Mouse (Mus musculus) ES-E14 (cell line): ENCODE data around the gene Macrod1. TPM values are rescaled to one million over a fixed set of nuclear protein-coding genes. Genes with fewer than 3 reads are reported as not detected.

Experiments
- DNase-seq: peaks from one replicate; pipeline ENCODE4 v3.0.0-alpha.2; 2013; ENCODE audit warnings: low read depth, low spot score
- H3K27ac ChIP-seq: 2 replicates; pipeline ENCODE4 v1.5.1; 2012; ENCODE audit warnings: low read depth, mild to moderate bottlenecking, low read length, moderate library complexity, mixed read lengths; ENCODE audit not compliant: poor library complexity, insufficient read depth, severe bottlenecking
- H3K36me3 ChIP-seq: 2 replicates; pipeline ENCODE4 v1.6.1; 2012; ENCODE audit warnings: mild to moderate bottlenecking, low read length, moderate library complexity, mixed read lengths; ENCODE audit not compliant: control insufficient read depth, poor library complexity, insufficient read depth, severe bottlenecking
- H3K4me1 ChIP-seq, 2 experiments: fragments of 150-350 bp in 1 of 2; sonication (generic) in 1 of 2; 2 replicates each; pipeline ENCODE4 v1.6.1; 2012; ENCODE audit warnings: low read length in 2 of 2, mild to moderate bottlenecking in 1 of 2, mixed read lengths in 1 of 2; ENCODE audit not compliant: control insufficient read depth in 2 of 2, insufficient read depth in 2 of 2, poor library complexity in 1 of 2
- H3K4me3 ChIP-seq, 2 experiments: fragments of 150-350 bp in 1 of 2; sonication (generic) in 1 of 2; 2 replicates each; pipeline ENCODE4 v1.5.1; 2012; ENCODE audit warnings: low read length in 2 of 2, low read depth in 1 of 2, mild to moderate bottlenecking in 1 of 2, mixed read lengths in 1 of 2; ENCODE audit not compliant: insufficient read depth in 1 of 2, poor library complexity in 1 of 2, severe bottlenecking in 1 of 2
- H3K9ac ChIP-seq: 2 replicates; pipeline ENCODE4 v1.6.1; 2012; ENCODE audit warnings: low read depth, mild to moderate bottlenecking, low read length, mixed read lengths; ENCODE audit not compliant: poor library complexity, insufficient read depth, severe bottlenecking
- H3K9me3 ChIP-seq: fragments of 150-350 bp; sonication (generic); 2 replicates; pipeline ENCODE4 v1.6.1; 2012; ENCODE audit warnings: low read depth, mild to moderate bottlenecking, low read length; ENCODE audit not compliant: control insufficient read depth, insufficient read depth
- CHD2 ChIP-seq: IDR thresholded peaks from 2 replicates; pipeline ENCODE4 v1.6.1; 2014; ENCODE audit warnings: mild to moderate bottlenecking, low read depth, low read length, inconsistent platforms
- HCFC1 ChIP-seq: IDR thresholded peaks from 2 replicates; pipeline ENCODE4 v1.6.1; 2012; ENCODE audit warnings: low read length, inconsistent platforms, borderline replicate concordance; ENCODE audit not compliant: insufficient read depth
- MAFK ChIP-seq: IDR thresholded peaks from 2 replicates; pipeline ENCODE4 v1.6.1; 2014; ENCODE audit warnings: mild to moderate bottlenecking, low read depth, low read length, inconsistent platforms; ENCODE audit not compliant: insufficient read depth
- ZC3H11A ChIP-seq: IDR thresholded peaks from 2 replicates; pipeline ENCODE4 v1.6.1; 2012; ENCODE audit warnings: low read depth, mild to moderate bottlenecking, inconsistent platforms, low read length, borderline replicate concordance
- ZNF384 ChIP-seq: IDR thresholded peaks from 2 replicates; pipeline ENCODE4 v1.6.1; 2012; ENCODE audit warnings: low read depth, low read length, inconsistent platforms
- in situ Hi-C, 2 experiments: fragments of 600-800 bp; cut with MboI; formaldehyde crosslinking; loops; one replicate each; pipeline ENCODE4 v1.15.1; 2025; ENCODE audit warnings: low sequenced_read_pairs in 2 of 2, inconsistent platforms in 1 of 2; ENCODE audit not compliant: unreplicated experiment in 2 of 2
- total RNA-seq: library from RNA; depleted of rRNA; stranded (reverse); fragments of 300-350 nt; gene quantifications from 2 replicates; pipeline ENCODE4 v1.2.3, GENCODE M21; 2012

Gene Macrod1
- total RNA-seq, 1 experiment, result 1.4 TPM

GRCm38 (mm10) chr19:7134631-7135091 is 78.1 kb downstream of the Macrod1 start:
- no peak overlapping the region for H3K9ac ChIP-seq
- in situ Hi-C loops, result no loop called here
- no peaks in the 10 kb centered on the region for H3K9me3 ChIP-seq
- peaks cover 0 to 28% of the 10 kb centered on the region in 2 experiments; a peak in 3 of 4 replicates for H3K4me1 ChIP-seq
- H3K36me3 ChIP-seq, result no peaks in the 10 kb centered on the region
- no peak overlapping the region for H3K4me3 ChIP-seq
- no peak for TF ChIP-seq HCFC1
- no peak for TF ChIP-seq CHD2
- TF ChIP-seq ZNF384, result no peak
- TF ChIP-seq MAFK, result no peak
- TF ChIP-seq ZC3H11A, result no peak
- H3K27ac ChIP-seq, result no peak overlapping the region
- no peak for DNase-seq

- TF ChIP-seq ZC3H11A (no peak), MAFK (no peak), HCFC1 (no peak), CHD2 (no peak), ZNF384 (no peak)
- H3K4me3 ChIP-seq, result no peak overlapping the region
- H3K27ac ChIP-seq, result no peak overlapping the region
- H3K36me3 ChIP-seq, result no peaks in the 10 kb centered on the region
- in situ Hi-C loops, result no loop called here
- no peak overlapping the region for H3K9ac ChIP-seq
- peaks cover 0 to 28% of the 10 kb centered on the region in 2 experiments; a peak in 3 of 4 replicates for H3K4me1 ChIP-seq
- H3K9me3 ChIP-seq, result no peaks in the 10 kb centered on the region
- DNase-seq, result no peak
Measured at GRCm38 (mm10) chr19:7135525-7135924, 78.9 kb downstream of the Macrod1 start.

- Histone ChIP-seq H3K36me3 (no peaks in the 10 kb centered on the region), H3K9me3 (no peaks in the 10 kb centered on the region), H3K4me1 (peaks cover 0 to 28% of the 10 kb centered on the region in 2 experiments; a peak in 3 of 4 replicates), H3K4me3 (no peak overlapping the region), H3K27ac (no peak overlapping the region), H3K9ac (no peak overlapping the region)
- in situ Hi-C loops, result no loop called here
- no peak for TF ChIP-seq ZC3H11A
- DNase-seq, result no peak
Measured at GRCm38 (mm10) chr19:7136016-7136415, 79.4 kb downstream of the Macrod1 start.

- TF ChIP-seq ZNF384, result no peak
- no peak for TF ChIP-seq ZC3H11A
- TF ChIP-seq MAFK, result no peak
- TF ChIP-seq CHD2, result no peak
- TF ChIP-seq HCFC1, result no peak
- Histone ChIP-seq H3K9ac (no peak overlapping the region), H3K36me3 (no peaks in the 10 kb centered on the region), H3K4me3 (no peak overlapping the region), H3K27ac (no peak overlapping the region), H3K9me3 (no peaks in the 10 kb centered on the region), H3K4me1 (peaks cover 0 to 37% of the 10 kb centered on the region in 2 experiments; a peak in 3 of 4 replicates)
- in situ Hi-C loops, result no loop called here
- no peak for DNase-seq
Measured at GRCm38 (mm10) chr19:7136714-7137498, 80.3 kb downstream of the Macrod1 start.

- Histone ChIP-seq H3K9me3 (no peaks in the 10 kb centered on the region), H3K4me3 (no peak overlapping the region), H3K9ac (no peak overlapping the region), H3K4me1 (peaks cover 0 to 42% of the 10 kb centered on the region in 2 experiments; a peak in 3 of 4 replicates), H3K27ac (no peak overlapping the region), H3K36me3 (no peaks in the 10 kb centered on the region)
- TF ChIP-seq ZC3H11A, result no peak
- TF ChIP-seq ZNF384, result no peak
- no peak for TF ChIP-seq MAFK
- TF ChIP-seq CHD2, result no peak
- no peak for TF ChIP-seq HCFC1
- no peak for DNase-seq
- in situ Hi-C loops, result no loop called here
Measured at GRCm38 (mm10) chr19:7138327-7138726, 81.7 kb downstream of the Macrod1 start.
